Mouse (Mus musculus): ENCODE results near the gene Defa32. TPM values are rescaled to one million over a fixed set of nuclear protein-coding genes. Genes with fewer than 3 reads are reported as not detected.

The Defa32 gene
- not detected in 2 replicates for polyA plus RNA-seq (2012; rRNA removed)

GRCm38 (mm10) chr8:21528732-21529131 is at the start of gene Defa32:
Defa32 (plus strand) TSS chr8:21529032.

GRCm38 (mm10) chr8:21508958-21509357 is 19.9 kb upstream of the Defa32 start, which contains the start of gene Defa20:
Defa20 (plus strand) TSS chr8:21509258.

GRCm38 (mm10) chr8:21565086-21565485 is 36.3 kb downstream of the Defa32 start, which contains the start of gene Defa37:
Defa37 (plus strand) TSS chr8:21565386.

Other genes starting within 250 kb of the Defa32 start
- not detected in 2 replicates for gene Defa27, start 213.5 kb upstream of the Defa32 start, polyA plus RNA-seq (2012; rRNA removed)
- gene Defa29, start 202.0 kb upstream of the Defa32 start, polyA plus RNA-seq (2012; rRNA removed): not detected in 2 replicates
- gene Defa2, start 150.5 kb upstream of the Defa32 start, polyA plus RNA-seq (2012; rRNA removed): not detected in 2 replicates
- not detected in 2 replicates for gene Defa33, start 137.2 kb upstream of the Defa32 start, polyA plus RNA-seq (2012; rRNA removed)
- not detected in 2 replicates for gene Defa36, start 101.6 kb upstream of the Defa32 start, polyA plus RNA-seq (2012; rRNA removed)
- not detected in 2 replicates for gene Gm7849, start 72.5 kb upstream of the Defa32 start, polyA plus RNA-seq (2012; rRNA removed)
- gene Defa20, start 19.8 kb upstream of the Defa32 start, polyA plus RNA-seq (2012; rRNA removed): not detected in 2 replicates
- not detected in 2 replicates for gene Defa37, start 36.4 kb downstream of the Defa32 start, polyA plus RNA-seq (2012; rRNA removed)
- gene Defa28, start 54.0 kb downstream of the Defa32 start, polyA plus RNA-seq (2012; rRNA removed): not detected in 2 replicates
- gene Gm7861, start 65.5 kb downstream of the Defa32 start, polyA plus RNA-seq (2012; rRNA removed): not detected in 2 replicates
- gene Defa26, start 89.2 kb downstream of the Defa32 start, polyA plus RNA-seq (2012; rRNA removed): not detected in 2 replicates
- not detected in 2 replicates for gene Defa17, start 126.7 kb downstream of the Defa32 start, polyA plus RNA-seq (2012; rRNA removed)
- not detected in 2 replicates for gene Defa34, start 136.8 kb downstream of the Defa32 start, polyA plus RNA-seq (2012; rRNA removed)
- gene AY761184, start 174.6 kb downstream of the Defa32 start, polyA plus RNA-seq (2012; rRNA removed): not detected in 2 replicates
- gene Defa24, start 205.5 kb downstream of the Defa32 start, polyA plus RNA-seq (2012; rRNA removed): not detected in 2 replicates